Mouse (Mus musculus) yolk sac, embryonic 10.5 days (tissue): Measurements from ENCODE around the gene Trpm6.

Source experiments
- DNase-seq: peaks from one replicate; pipeline ENCODE4 v3.0.0-alpha.2; 2017; ENCODE audit warnings: low spot score

The Trpm6 gene

GRCm38 (mm10) chr19:18889117-18889627 lies 139.4 kb downstream of the Trpm6 start:
- no peak for DNase-seq

GRCm38 (mm10) chr19:18889632-18890031 lies 139.8 kb downstream of the Trpm6 start:
- no peak for DNase-seq

DNA sequence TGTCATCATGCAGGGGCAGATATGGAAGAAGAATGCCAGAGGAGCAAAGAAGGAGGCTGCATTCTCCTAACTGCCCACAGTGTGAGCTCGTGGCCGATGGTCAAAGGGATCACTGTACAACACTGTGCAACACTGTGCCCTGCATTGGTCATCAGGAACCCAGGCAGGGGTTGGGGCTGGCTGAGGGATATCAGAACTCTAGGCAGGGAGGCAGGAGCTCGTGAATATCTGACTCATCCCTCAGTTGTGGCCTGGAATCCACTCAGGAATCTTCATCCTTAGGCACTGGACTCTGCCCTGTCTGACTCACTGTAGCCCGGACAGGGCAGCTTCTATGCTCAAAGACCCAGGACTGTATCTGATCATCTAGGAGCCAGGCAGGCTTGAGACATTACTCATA lies 140.4 kb downstream of the Trpm6 start:
- DNase-seq: no peak

DNA sequence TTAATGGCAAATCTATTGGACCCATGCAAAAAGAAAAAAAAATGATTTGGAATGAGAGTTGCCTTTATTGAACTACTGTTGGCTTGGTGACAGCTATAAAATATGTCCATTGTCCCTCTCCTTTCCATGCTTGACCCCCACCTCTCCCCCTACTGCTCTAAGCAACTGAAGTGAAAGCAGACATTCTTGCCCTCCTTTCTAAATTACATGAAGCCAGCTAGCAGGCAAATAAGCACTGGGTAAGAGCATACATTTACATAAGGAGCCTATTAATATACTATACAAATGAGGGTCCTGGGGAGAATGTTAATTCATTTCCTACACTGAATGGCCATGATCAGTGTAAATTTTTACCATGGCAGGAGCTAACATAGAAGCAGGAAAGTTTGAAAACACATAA lies 148.5 kb downstream of the Trpm6 start:
- DNase-seq: no peak

- DNase-seq: no peak
These were observed 152.4 kb downstream of the Trpm6 start for GRCm38 (mm10) chr19:18902041-18902693.

GRCm38 (mm10) chr19:18902694-18903067 lies 152.9 kb downstream of the Trpm6 start:
- no peak for DNase-seq

DNA sequence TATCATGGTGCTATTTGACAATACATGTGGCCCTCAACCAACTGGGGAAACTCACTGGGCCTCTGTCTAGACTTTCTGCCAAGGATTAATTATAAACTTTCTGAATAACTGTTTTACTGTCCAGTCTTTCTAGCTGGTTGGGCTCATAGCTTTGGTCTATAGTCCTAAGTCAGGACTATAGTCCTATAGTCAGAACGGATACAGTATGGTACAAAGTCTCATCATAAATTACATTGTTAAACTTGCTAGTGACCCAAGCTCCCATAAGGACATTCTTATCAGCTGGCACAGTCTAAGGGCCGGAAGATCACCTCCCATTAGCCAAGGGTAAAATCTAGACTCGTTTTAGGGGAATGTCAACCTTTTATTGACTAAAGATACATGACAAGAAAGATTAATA lies 155.7 kb downstream of the Trpm6 start:
- no peak for DNase-seq

GRCm38 (mm10) chr19:18909641-18910040 lies 159.9 kb downstream of the Trpm6 start:
- DNase-seq: no peak

GRCm38 (mm10) chr19:18911755-18912340 lies 162.1 kb downstream of the Trpm6 start:
- DNase-seq: no peak

GRCm38 (mm10) chr19:18941391-18941790 lies 191.6 kb downstream of the Trpm6 start:
- DNase-seq: no peak
